Mouse (Mus musculus) heart, embryonic 14.5 days (tissue): ENCODE results near the gene Ccr4. TPM values are rescaled to one million over a fixed set of nuclear protein-coding genes. Genes with fewer than 3 reads are reported as not detected.

Experiments
- ATAC-seq: fragments of 200-750 bp; cut with Nextera tagmentation; 2 replicates; pipeline ENCODE4 v1.8.0; 2017; ENCODE audit warnings: low read depth, moderate TSS enrichment; ENCODE audit not compliant: insufficient number of reproducible peaks, insufficient read depth, low FRiP score
- H3K27ac ChIP-seq, 2 experiments: fragments of 200-500 bp in 1 of 2; fragments of 300-500 bp in 1 of 2; sonication (generic) in 1 of 2; replicated peaks in 1 of 2; 2 replicates each; pipeline ENCODE4 v1.5.1; 2012 to 2014; ENCODE audit warnings: low read depth in 2 of 2, low read length in 2 of 2, control low read depth in 1 of 2, mild to moderate bottlenecking in 1 of 2, mixed read lengths in 1 of 2; ENCODE audit not compliant: control insufficient read depth in 1 of 2, insufficient read depth in 1 of 2
- H3K27me3 ChIP-seq: fragments of 300-500 bp; sonication (generic); 2 replicates; pipeline ENCODE4 v1.6.1; 2014; ENCODE audit warnings: mild to moderate bottlenecking, low read length, control low read depth; ENCODE audit not compliant: control insufficient read depth, insufficient read depth
- H3K36me3 ChIP-seq: fragments of 300-500 bp; sonication (generic); 2 replicates; pipeline ENCODE4 v1.6.1; 2014; ENCODE audit warnings: mild to moderate bottlenecking, control low read depth, low read length, mixed read lengths; ENCODE audit not compliant: control insufficient read depth, insufficient read depth
- H3K4me1 ChIP-seq, 2 experiments: fragments of 200-500 bp in 1 of 2; fragments of 300-500 bp in 1 of 2; sonication (generic) in 1 of 2; 2 replicates each; pipeline ENCODE4 v1.6.1; 2012 to 2014; ENCODE audit warnings: low read length in 2 of 2, control low read depth in 1 of 2, mixed read lengths in 1 of 2; ENCODE audit not compliant: control insufficient read depth in 2 of 2, insufficient read depth in 2 of 2
- H3K4me2 ChIP-seq: fragments of 300-500 bp; sonication (generic); 2 replicates; pipeline ENCODE4 v1.6.1; 2014; ENCODE audit warnings: mild to moderate bottlenecking, low read length
- H3K4me3 ChIP-seq, 2 experiments: fragments of 200-500 bp in 1 of 2; fragments of 300-500 bp in 1 of 2; sonication (generic) in 1 of 2; 2 replicates each; pipeline ENCODE4 v1.5.1; 2012 to 2014; ENCODE audit warnings: low read length in 2 of 2, mild to moderate bottlenecking in 2 of 2, control low read depth in 1 of 2, low read depth in 1 of 2, moderate library complexity in 1 of 2; ENCODE audit not compliant: control insufficient read depth in 1 of 2, insufficient read depth in 1 of 2
- H3K9ac ChIP-seq: fragments of 300-500 bp; sonication (generic); 2 replicates; pipeline ENCODE4 v1.6.1; 2014; ENCODE audit warnings: mild to moderate bottlenecking, low read length
- H3K9me3 ChIP-seq: fragments of 300-500 bp; sonication (generic); 2 replicates; pipeline ENCODE4 v1.6.1; 2016; ENCODE audit warnings: low read length, control low read depth; ENCODE audit not compliant: control insufficient read depth
- WGBS: fragments of 180-500 bp; shearing (Covaris S2); extraction: QIAGEN DNeasy Blood & Tissue Kit; methylation state at CpG from one replicate; pipeline ENCODE4 v1.1.7; 2014; 5-methylcytosine and 5-hydroxymethylcytosine counted together
- polyA plus RNA-seq: library from polyadenylated mRNA; unstranded; fragments of >200 nt; fragmentation: Nextera tagmentation; extraction: Ambion mirVana; gene quantifications from 2 replicates; pipeline ENCODE4 v1.2.1, GENCODE M21; 2014

Gene Ccr4
- polyA plus RNA-seq, 1 experiment from 2014 or later, result not detected

DNA sequence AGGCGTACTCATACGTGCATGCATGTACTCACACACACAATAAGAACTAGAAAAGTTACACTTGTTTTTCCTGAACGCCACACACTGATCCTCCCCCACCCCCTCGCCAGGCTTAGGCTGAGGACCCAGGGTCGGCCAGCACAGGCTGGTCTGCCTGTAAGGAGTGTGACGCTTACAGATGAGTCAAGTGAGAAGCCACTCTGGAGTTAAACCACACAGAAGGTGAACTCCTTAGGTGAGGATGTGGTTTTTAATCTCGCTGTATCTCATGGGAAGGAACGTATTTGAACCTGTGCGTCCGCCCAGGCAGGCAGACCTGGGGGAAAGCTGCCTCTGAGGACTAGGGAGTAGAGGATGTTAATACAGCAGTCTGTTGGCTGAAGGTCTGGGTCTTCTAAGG lies 64.2 kb downstream of the Ccr4 start:
- H3K27me3 ChIP-seq, result no peaks in the 10 kb centered on the region
- no peaks in the 10 kb centered on the region for H3K4me1 ChIP-seq
- H3K36me3 ChIP-seq, result peaks cover 25% of the 10 kb centered on the region
- H3K9ac ChIP-seq, result no peak overlapping the region
- H3K4me2 ChIP-seq, result no peak overlapping the region
- 82% methylated on average over 10 of the region's 10 CpGs for WGBS
- peaks cover 4% of the 10 kb centered on the region; the same call in 1 of the 2 replicates for H3K9me3 ChIP-seq
- H3K4me3 ChIP-seq, result no peak overlapping the region
- ATAC-seq, result no peak
- H3K27ac ChIP-seq, result no peak overlapping the region

Other genes with a start within 250 kb of the Ccr4 start
- gene Bcl2a1c, start 174.8 kb downstream of the Ccr4 start, polyA plus RNA-seq, result not detected in 2 replicates
- 145 and 156 TPM in 2 replicates for gene Crtap, start 114.2 kb downstream of the Ccr4 start, polyA plus RNA-seq
- gene Glb1, start 103.8 kb downstream of the Ccr4 start, polyA plus RNA-seq, result 53.2 and 54.5 TPM in 2 replicates
- gene Tmppe, start 103.8 kb downstream of the Ccr4 start, polyA plus RNA-seq, result 3.0 and 4.4 TPM in 2 replicates
- 0.77 and 2.7 TPM in 2 replicates for gene C130032M10Rik, start 10.8 kb upstream of the Ccr4 start, polyA plus RNA-seq
- 0.05 TPM in 1 of 2 replicates, not detected in the other for gene Trim71, start 59.5 kb upstream of the Ccr4 start, polyA plus RNA-seq
- gene Cnot10, start 135.3 kb upstream of the Ccr4 start, polyA plus RNA-seq, result 34.5 and 36.4 TPM in 2 replicates
- gene Dync1li1, start 183.9 kb upstream of the Ccr4 start, polyA plus RNA-seq, result 80.1 and 82.5 TPM in 2 replicates
- gene Cmtm6, start 226.2 kb upstream of the Ccr4 start, polyA plus RNA-seq, result 41.9 and 45.2 TPM in 2 replicates